Mouse (Mus musculus) T-helper 17 cell (primary cell): ENCODE measurements at regions not wholly inside any gene's neighbourhood (a gene's known extent, or its start where the extent isn't known, plus 50 kb on each side); places are given as distances from the start of the nearest gene placed in this dataset.

ENCODE experiments used
- in situ Hi-C, 2 experiments: fragments of 300-600 bp; cut with MboI, MseI; formaldehyde crosslinking; loops; 1 replicate in 1 of 2; 2 replicates in 1 of 2; pipeline ENCODE4 v1.15.1; 2025; ENCODE audit warnings: high pct_unique_total_duplicates in 2 of 2

- in situ Hi-C loops, result no loop called here
Observed at GRCm38 (mm10) chr10:67736636-67737035, 175.8 kb downstream of the Zfp365 start.

GRCm38 (mm10) chr10:67731577-67731976, 180.9 kb downstream of the Zfp365 start:
- in situ Hi-C loops, result no loop called here

- in situ Hi-C loops, result loop anchor here in 1 of 2 experiments (5.0 kb wide), 1 partner anchor 192 kb away; the partner anchor contains the start of gene Egr2
Observed at GRCm38 (mm10) chr10:67729271-67729670, 180.5 kb upstream of the Ado start.

- in situ Hi-C loops, result loop anchor here in 1 of 2 experiments (5.0 kb wide), 1 partner anchor 190 kb away; the partner anchor contains the start of gene Egr2
Observed at GRCm38 (mm10) chr10:67727580-67727979, 178.8 kb upstream of the Ado start.

- in situ Hi-C loops, result loop anchor here in 1 of 2 experiments (5.0 kb wide), 1 partner anchor 189 kb away; the partner anchor contains the start of gene Egr2
Observed at GRCm38 (mm10) chr10:67726796-67727195, 178.0 kb upstream of the Ado start.

- in situ Hi-C loops, result loop anchor here in 1 of 2 experiments (5.0 kb wide), 1 partner anchor 189 kb away; the partner anchor contains the start of gene Egr2
Observed at GRCm38 (mm10) chr10:67726351-67726750, 177.6 kb upstream of the Ado start.

GRCm38 (mm10) chr10:67721787-67722186, 173.0 kb upstream of the Ado start:
- in situ Hi-C loops, result no loop called here

GRCm38 (mm10) chr10:67717506-67717905, 168.8 kb upstream of the Ado start:
- in situ Hi-C loops, result loop anchor here in 1 of 2 experiments (5.0 kb wide), 1 partner anchor 100 kb away; no protein-coding TSS in a partner anchor

GRCm38 (mm10) chr10:67715046-67715445, 166.3 kb upstream of the Ado start:
- in situ Hi-C loops, result loop anchor here in 1 of 2 experiments (5.0 kb wide), 1 partner anchor 98 kb away; no protein-coding TSS in a partner anchor

- in situ Hi-C loops, result no loop called here
Observed at GRCm38 (mm10) chr10:67713098-67713497, 164.3 kb upstream of the Ado start.

GRCm38 (mm10) chr10:67712665-67713064, 163.9 kb upstream of the Ado start:
- in situ Hi-C loops, result no loop called here

GRCm38 (mm10) chr10:67711961-67712360, 163.2 kb upstream of the Ado start:
- in situ Hi-C loops, result no loop called here

GRCm38 (mm10) chr10:67706436-67706835, 157.7 kb upstream of the Ado start:
- in situ Hi-C loops, result no loop called here

GRCm38 (mm10) chr10:67702783-67703455, 154.2 kb upstream of the Ado start:
- in situ Hi-C loops, result no loop called here

GRCm38 (mm10) chr10:67697401-67698195, 148.8 kb upstream of the Ado start:
- in situ Hi-C loops, result no loop called here

GRCm38 (mm10) chr10:67695891-67696853, 147.4 kb upstream of the Ado start:
- in situ Hi-C loops, result no loop called here

- in situ Hi-C loops, result no loop called here
Observed at GRCm38 (mm10) chr10:67694751-67695150, 146.0 kb upstream of the Ado start.

- in situ Hi-C loops, result no loop called here
Observed at GRCm38 (mm10) chr10:67693586-67693985, 144.8 kb upstream of the Ado start.

GRCm38 (mm10) chr10:67689944-67690670, 141.4 kb upstream of the Ado start:
- in situ Hi-C loops, result no loop called here

- in situ Hi-C loops, result no loop called here
Observed at GRCm38 (mm10) chr10:67679382-67679781, 130.6 kb upstream of the Ado start.
